Mouse (Mus musculus) adipose tissue, adult 10 weeks (tissue): ENCODE measurements around the gene Timm8a2. TPM values are rescaled to one million over a fixed set of nuclear protein-coding genes. Genes with fewer than 3 reads are reported as not detected.

Experiments used
- polyA plus RNA-seq: library from polyadenylated mRNA; stranded (reverse); fragments of 350-450 nt; fragmentation: Illumina TruSeq; extraction: RNeasy Lipid Tissue Mini Kit (QIAGEN cat#74804); gene quantifications from one replicate; pipeline ENCODE4 v1.2.3, GENCODE M21; 2014; ENCODE audit warnings: low read depth, low replicate concordance

The Timm8a2 gene
- polyA plus RNA-seq = 0.48 TPM

DNA sequence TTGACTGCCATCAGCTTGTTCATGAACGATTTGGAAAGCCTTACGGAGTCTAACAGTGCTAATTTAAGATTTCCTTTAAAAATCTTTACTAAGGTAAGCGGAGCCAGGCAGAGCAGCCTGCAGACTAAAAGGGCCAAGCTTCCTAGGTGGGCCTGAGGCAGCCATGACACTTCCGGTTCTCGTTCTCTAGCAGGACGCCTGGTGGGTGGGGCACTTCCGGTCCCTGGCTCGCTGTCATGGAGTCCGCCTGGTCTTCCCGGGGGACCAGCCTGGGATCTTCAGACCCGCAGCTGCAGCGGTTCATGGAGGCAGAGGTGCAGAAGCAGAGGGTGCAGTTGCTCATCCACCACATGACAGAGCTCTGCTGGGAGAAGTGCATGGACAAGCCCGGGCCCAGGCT, at the start of gene Timm8a2:
Timm8a2 (plus strand) TSS at position 224 of the 400 bp plus-strand sequence.

Other genes starting within 250 kb of the Timm8a2 start
- 43.5 TPM for gene Dock9, start 236.8 kb upstream of the Timm8a2 start, polyA plus RNA-seq
- 36.0 TPM for gene Ubac2, start 156.1 kb upstream of the Timm8a2 start, polyA plus RNA-seq
- 0.20 TPM for gene Gpr18, start 118.9 kb upstream of the Timm8a2 start, polyA plus RNA-seq
- 0.94 TPM for gene Gpr183, start 69.5 kb upstream of the Timm8a2 start, polyA plus RNA-seq
- gene Tm9sf2, start 72.4 kb downstream of the Timm8a2 start, polyA plus RNA-seq = 139 TPM
- 46.4 TPM for gene Clybl, start 147.0 kb downstream of the Timm8a2 start, polyA plus RNA-seq